Mouse (Mus musculus): ENCODE measurements at regions not wholly inside any gene's neighbourhood (a gene's known extent, or its start where the extent isn't known, plus 50 kb on each side); places are given as distances from the start of the nearest gene placed in this dataset.
A peak's percentile ranks its signal among the peaks of the same experiment; 100 is the strongest.

DNA sequence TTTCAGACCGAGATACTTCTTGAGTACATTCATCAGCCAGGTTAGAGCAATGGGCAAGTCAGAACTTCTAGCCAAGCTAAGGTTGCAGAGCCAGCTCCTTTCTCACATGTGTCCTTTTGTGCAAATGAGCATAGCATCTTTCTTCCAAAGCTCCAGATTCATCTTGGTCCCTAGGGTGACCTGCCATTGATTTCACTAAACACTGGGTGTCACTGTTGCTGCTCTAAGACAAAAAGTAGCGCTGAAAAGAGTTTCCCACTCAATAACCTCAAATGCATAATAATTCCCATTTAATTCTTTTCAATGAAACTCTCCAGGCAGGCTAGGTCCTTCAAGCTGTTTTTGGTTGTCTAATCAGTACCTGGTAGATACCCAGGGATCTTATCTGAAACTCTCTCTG lies 688.6 kb upstream of the BB014433 start:
- peak; percentile 65 for DNase-seq (ENCODE audit: low read depth, low spot score)

DNA sequence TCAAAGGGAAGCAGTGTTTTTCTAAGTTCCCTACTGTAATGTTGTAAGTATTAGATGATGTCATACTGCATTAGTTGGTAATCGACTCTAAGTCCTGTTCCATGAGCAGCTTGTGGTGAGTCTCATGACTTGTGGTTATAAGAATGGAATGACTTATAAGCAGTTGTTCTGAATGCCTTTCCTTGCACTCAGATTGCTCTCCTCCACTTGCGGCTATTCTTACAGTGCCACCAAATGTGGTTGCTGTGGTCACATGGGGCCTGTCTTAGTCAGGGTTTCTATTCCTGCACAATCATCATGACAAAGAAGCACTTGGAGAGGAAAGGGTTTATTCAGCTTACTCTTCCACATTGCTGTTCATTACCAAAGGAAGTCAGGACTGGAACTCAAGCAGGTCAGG lies 685.4 kb upstream of the BB014433 start:
- no peak for DNase-seq (ENCODE audit: low read depth, low spot score)

DNA sequence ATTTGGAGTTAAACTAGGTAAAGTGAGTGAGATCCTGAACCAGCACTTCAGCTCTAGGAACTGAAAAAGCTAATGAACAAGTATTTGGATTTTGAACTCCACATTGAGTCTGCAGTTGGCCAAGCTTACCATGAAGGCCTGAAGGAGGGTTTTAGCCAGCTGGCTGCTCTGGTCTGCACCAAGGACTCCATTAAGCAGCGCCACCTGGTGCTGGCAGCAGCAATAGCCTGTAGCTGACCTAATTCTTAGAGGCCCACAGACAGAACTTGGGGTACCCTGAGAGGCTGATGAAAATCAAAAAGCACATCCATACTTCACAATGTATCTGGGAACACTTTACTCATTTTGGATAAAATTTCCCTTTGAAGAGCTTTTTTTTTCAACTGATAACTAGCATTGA lies 683.2 kb upstream of the BB014433 start:
- peak; percentile 81 for DNase-seq (ENCODE audit: low read depth, low spot score)

DNA sequence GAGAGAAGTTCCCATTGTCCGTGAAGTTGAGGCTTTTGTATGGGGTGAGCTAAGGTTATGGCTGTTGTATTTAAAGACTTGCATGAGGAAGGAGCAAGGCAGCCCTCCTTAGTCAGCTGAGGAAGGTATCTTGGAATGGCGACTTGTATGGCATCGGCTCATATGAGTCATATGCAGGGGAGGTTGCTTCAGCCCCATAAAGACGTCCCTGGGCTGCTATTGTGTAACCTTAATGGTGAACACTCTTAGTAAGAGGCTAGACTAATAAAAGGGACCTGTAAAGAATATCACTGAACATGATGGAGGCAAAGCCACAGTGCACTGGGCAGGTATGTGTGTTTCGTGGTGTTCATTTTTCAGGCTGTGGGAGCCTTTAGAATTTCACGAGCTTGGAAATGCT lies 680.4 kb upstream of the BB014433 start:
- peak; percentile 18 for DNase-seq (ENCODE audit: low read depth, low spot score)
